Mouse (Mus musculus): ENCODE measurements around the gene Camk1. TPM values are rescaled to one million over a fixed set of nuclear protein-coding genes. Genes with fewer than 3 reads are reported as not detected.

Gene Camk1
- polyA plus RNA-seq, 1 experiment from 2014 or later, result 33.8 TPM

GRCm38 (mm10) chr6:113377172-113377495, 33.4 kb upstream of the Camk1 start:
- no peaks in the 10 kb centered on the region for H3K27me3 ChIP-seq (ENCODE audit: poor library complexity, severe bottlenecking)
- H3K4me3 ChIP-seq, result peak overlapping the region; percentile 99
- peaks cover 60% of the 10 kb centered on the region for H3K36me3 ChIP-seq (replicated peaks)
- H3K9me3 ChIP-seq, result no peaks in the 10 kb centered on the region
- H3K27ac ChIP-seq, result peak overlapping the region; percentile 100
- no peak for DNase-seq (ENCODE audit: extremely low spot score, low spot score)
- 10% methylated on average over 7 of the region's 7 CpGs for WGBS
- H3K4me1 ChIP-seq, result peaks cover 23% of the 10 kb centered on the region

GRCm38 (mm10) chr6:113373491-113373890, 29.7 kb upstream of the Camk1 start:
- no peak for DNase-seq (ENCODE audit: extremely low spot score, low spot score)

GRCm38 (mm10) chr6:113370194-113370929, 26.6 kb upstream of the Camk1 start:
- WGBS, result 94% methylated on average over 20 of the region's 20 CpGs
- peaks cover 89% of the 10 kb centered on the region for H3K36me3 ChIP-seq (replicated peaks)
- no peak overlapping the region for H3K27ac ChIP-seq
- DNase-seq (ENCODE audit: extremely low spot score, low spot score), result no peak
- H3K4me1 ChIP-seq, result no peaks in the 10 kb centered on the region
- H3K4me3 ChIP-seq, result no peak overlapping the region
- H3K9me3 ChIP-seq, result no peaks in the 10 kb centered on the region
- H3K27me3 ChIP-seq (ENCODE audit: poor library complexity, severe bottlenecking), result no peaks in the 10 kb centered on the region

More at GRCm38 (mm10) chr6:113373491-113373890, 29.7 kb upstream of the Camk1 start:
- no peak overlapping the region for H3K27ac ChIP-seq
- peaks cover 76% of the 10 kb centered on the region for H3K36me3 ChIP-seq (replicated peaks)
- H3K27me3 ChIP-seq (ENCODE audit: poor library complexity, severe bottlenecking), result no peaks in the 10 kb centered on the region
- H3K4me1 ChIP-seq, result peaks cover 12% of the 10 kb centered on the region
- H3K4me3 ChIP-seq, result no peak overlapping the region
- H3K9me3 ChIP-seq, result no peaks in the 10 kb centered on the region
- WGBS, result 92% methylated on average over 4 of the region's 4 CpGs

GRCm38 (mm10) chr6:113368577-113368976, 24.8 kb upstream of the Camk1 start:
- 90% methylated on average over 5 of the region's 5 CpGs for WGBS
- no peaks in the 10 kb centered on the region for H3K9me3 ChIP-seq
- H3K36me3 ChIP-seq (replicated peaks), result peaks cover 71% of the 10 kb centered on the region
- H3K4me3 ChIP-seq, result no peak overlapping the region
- no peaks in the 10 kb centered on the region for H3K27me3 ChIP-seq (ENCODE audit: poor library complexity, severe bottlenecking)
- DNase-seq (ENCODE audit: extremely low spot score, low spot score), result no peak
- H3K27ac ChIP-seq, result no peak overlapping the region
- no peaks in the 10 kb centered on the region for H3K4me1 ChIP-seq

- H3K4me1 ChIP-seq, result no peaks in the 10 kb centered on the region
- no peaks in the 10 kb centered on the region for H3K27me3 ChIP-seq (ENCODE audit: poor library complexity, severe bottlenecking)
- no peak overlapping the region for H3K4me3 ChIP-seq
- 93% methylated on average over 7 of the region's 7 CpGs for WGBS
- no peak overlapping the region for H3K27ac ChIP-seq
- peaks cover 66% of the 10 kb centered on the region for H3K36me3 ChIP-seq (replicated peaks)
- DNase-seq (ENCODE audit: extremely low spot score, low spot score), result no peak
- no peaks in the 10 kb centered on the region for H3K9me3 ChIP-seq
These were observed 24.3 kb upstream of the Camk1 start for GRCm38 (mm10) chr6:113368124-113368523.

GRCm38 (mm10) chr6:113367574-113367973, 23.8 kb upstream of the Camk1 start:
- H3K36me3 ChIP-seq (replicated peaks), result peaks cover 61% of the 10 kb centered on the region
- no peak overlapping the region for H3K4me3 ChIP-seq
- H3K4me1 ChIP-seq, result no peaks in the 10 kb centered on the region
- no peaks in the 10 kb centered on the region for H3K9me3 ChIP-seq
- 100% methylated on average over 1 of the region's 1 CpGs for WGBS
- no peaks in the 10 kb centered on the region for H3K27me3 ChIP-seq (ENCODE audit: poor library complexity, severe bottlenecking)
- no peak for DNase-seq (ENCODE audit: extremely low spot score, low spot score)
- H3K27ac ChIP-seq, result no peak overlapping the region

- no peaks in the 10 kb centered on the region for H3K9me3 ChIP-seq
- DNase-seq (ENCODE audit: extremely low spot score, low spot score), result no peak
- whole genome bisulfite sequencing, result 86% methylated on average over 6 of the region's 6 CpGs
- H3K4me1 ChIP-seq, result no peaks in the 10 kb centered on the region
- H3K36me3 ChIP-seq (replicated peaks), result peaks cover 52% of the 10 kb centered on the region
- H3K27me3 ChIP-seq (ENCODE audit: poor library complexity, severe bottlenecking), result no peaks in the 10 kb centered on the region
- no peak overlapping the region for H3K27ac ChIP-seq
- H3K4me3 ChIP-seq, result no peak overlapping the region
These were observed 22.9 kb upstream of the Camk1 start for GRCm38 (mm10) chr6:113366639-113367038.

GRCm38 (mm10) chr6:113364518-113365135, 20.8 kb upstream of the Camk1 start:
- H3K36me3 ChIP-seq (replicated peaks), result peaks cover 31% of the 10 kb centered on the region
- no peaks in the 10 kb centered on the region for H3K27me3 ChIP-seq (ENCODE audit: poor library complexity, severe bottlenecking)
- no peaks in the 10 kb centered on the region for H3K9me3 ChIP-seq
- 77% methylated on average over 8 of the region's 8 CpGs for WGBS
- H3K4me3 ChIP-seq, result no peak overlapping the region
- H3K4me1 ChIP-seq, result no peaks in the 10 kb centered on the region
- no peak for DNase-seq (ENCODE audit: extremely low spot score, low spot score)
- H3K27ac ChIP-seq, result no peak overlapping the region

- H3K36me3 ChIP-seq (replicated peaks), result peaks cover 12% of the 10 kb centered on the region
- H3K9me3 ChIP-seq, result no peaks in the 10 kb centered on the region
- WGBS, result 92% methylated on average over 1 of the region's 1 CpGs
- H3K4me1 ChIP-seq, result no peaks in the 10 kb centered on the region
- no peak overlapping the region for H3K27ac ChIP-seq
- H3K4me3 ChIP-seq, result no peak overlapping the region
- H3K27me3 ChIP-seq (ENCODE audit: poor library complexity, severe bottlenecking), result no peaks in the 10 kb centered on the region
- no peak for DNase-seq (ENCODE audit: extremely low spot score, low spot score)
These were observed 18.5 kb upstream of the Camk1 start for GRCm38 (mm10) chr6:113362241-113362640.

- no peak for DNase-seq (ENCODE audit: extremely low spot score, low spot score)
- H3K27ac ChIP-seq, result no peak overlapping the region
- H3K4me1 ChIP-seq, result no peaks in the 10 kb centered on the region
- 72% methylated on average over 4 of the region's 4 CpGs for WGBS
- H3K9me3 ChIP-seq, result no peaks in the 10 kb centered on the region
- no peaks in the 10 kb centered on the region for H3K27me3 ChIP-seq (ENCODE audit: poor library complexity, severe bottlenecking)
- H3K4me3 ChIP-seq, result no peak overlapping the region
- H3K36me3 ChIP-seq (replicated peaks), result peaks cover 6% of the 10 kb centered on the region
These were observed 17.7 kb upstream of the Camk1 start for GRCm38 (mm10) chr6:113361476-113361875.

GRCm38 (mm10) chr6:113353696-113354095, 9.9 kb upstream of the Camk1 start:
- WGBS, result 80% methylated on average over 3 of the region's 3 CpGs
- Histone ChIP-seq H3K27me3 (ENCODE audit: poor library complexity, severe bottlenecking) (no peaks in the 10 kb centered on the region), H3K9me3 (no peaks in the 10 kb centered on the region), H3K27ac (no peak overlapping the region), H3K4me1 (no peaks in the 10 kb centered on the region), H3K36me3 (replicated peaks) (no peaks in the 10 kb centered on the region), H3K4me3 (no peak overlapping the region)
- DNase-seq (ENCODE audit: extremely low spot score, low spot score), result no peak

- WGBS, result 85% methylated on average over 3 of the region's 3 CpGs
- H3K27me3 ChIP-seq (ENCODE audit: poor library complexity, severe bottlenecking), result no peaks in the 10 kb centered on the region
- H3K4me3 ChIP-seq, result no peak overlapping the region
- no peaks in the 10 kb centered on the region for H3K4me1 ChIP-seq
- DNase-seq (ENCODE audit: extremely low spot score, low spot score), result no peak
- no peak overlapping the region for H3K27ac ChIP-seq
- H3K36me3 ChIP-seq (replicated peaks), result no peaks in the 10 kb centered on the region
- no peaks in the 10 kb centered on the region for H3K9me3 ChIP-seq
These were observed 9.0 kb upstream of the Camk1 start for GRCm38 (mm10) chr6:113352820-113353219.

GRCm38 (mm10) chr6:113351653-113352052, 7.9 kb upstream of the Camk1 start:
- no peaks in the 10 kb centered on the region for H3K9me3 ChIP-seq
- 68% methylated on average over 10 of the region's 10 CpGs for WGBS
- no peak overlapping the region for H3K27ac ChIP-seq
- H3K4me3 ChIP-seq, result no peak overlapping the region
- H3K4me1 ChIP-seq, result no peaks in the 10 kb centered on the region
- no peaks in the 10 kb centered on the region for H3K27me3 ChIP-seq (ENCODE audit: poor library complexity, severe bottlenecking)
- H3K36me3 ChIP-seq (replicated peaks), result no peaks in the 10 kb centered on the region
- DNase-seq (ENCODE audit: extremely low spot score, low spot score), result no peak

Data from forebrain, embryonic 10.5 days (tissue).